Mouse (Mus musculus): ENCODE measurements around the gene Slc9b1.

DNA sequence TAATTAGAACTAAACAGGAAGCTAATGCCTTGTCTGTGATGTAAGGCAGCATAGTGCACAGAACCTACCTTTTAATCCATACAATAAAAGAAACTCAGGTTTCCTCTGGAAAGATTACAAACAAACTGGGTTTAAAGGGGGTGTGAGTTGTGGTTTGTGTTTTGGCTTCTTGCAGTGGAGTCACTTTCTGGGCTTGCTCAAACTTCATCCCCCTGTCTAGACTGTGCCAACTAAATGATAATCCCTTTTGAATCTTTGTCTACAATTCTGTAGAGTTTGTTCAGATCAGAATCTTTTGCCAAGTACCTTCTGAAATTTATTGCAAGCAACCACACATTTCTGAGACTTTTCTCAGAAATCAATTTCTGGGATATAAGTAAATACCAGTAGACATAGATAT, 97.1 kb downstream of the Slc9b1 start:
- TF ChIP-seq CTCF (IDR thresholded peaks at IDR 0.05; ENCODE audit: insufficient read depth, low read depth, low read length) (no peak), POLR2A (IDR thresholded peaks at IDR 0.05; ENCODE audit: insufficient read depth, low read depth, low read length) (no peak)

Measured in olfactory bulb, adult 2 months (tissue).